ENCODE assay signal across 16 mouse cellular contexts in the genomic region with DNA sequence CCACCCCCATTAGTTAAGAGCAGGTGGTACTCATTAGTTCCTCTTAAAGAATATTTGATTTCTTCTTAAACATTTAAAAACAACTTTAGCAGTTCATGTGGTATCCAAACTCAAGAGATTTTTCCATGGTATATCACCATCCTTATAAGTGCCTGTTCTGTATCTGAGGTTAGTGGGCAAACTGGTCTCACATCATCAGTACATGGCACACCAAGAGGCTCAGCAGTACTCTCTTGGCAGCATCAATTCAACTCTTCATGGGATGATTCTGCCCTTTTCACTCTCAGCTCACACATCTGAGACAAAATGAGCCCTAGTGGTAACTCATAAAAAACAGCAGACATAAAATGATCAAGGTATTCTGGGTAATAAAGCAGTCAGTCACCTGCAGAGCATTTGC.
DNase-seq lines count a peak whose midpoint lies in the region; ATAC-seq lines count a peak whose summit lies in the region.
"Had no signal": no experiment of that assay in that cellular context is flagged by ENCODE, and none has a peak within 500 bp of the region (broad histone marks: within the 10 kb centered on the region; RNA-seq: fewer than 3 reads in every experiment).

No protein-coding gene starts in this region.

- H3K4me3 ChIP-seq in hindbrain, embryonic 10.5 days: no peak overlapping the region
- H3K4me3 ChIP-seq in hindbrain, embryonic 14.5 days (replicated peaks; ENCODE audit: low read length): no peak overlapping the region
- no peak overlapping the region for H3K4me3 ChIP-seq in lung, embryonic 16.5 days (ENCODE audit: low read length)
- no peak overlapping the region for H3K4me3 ChIP-seq in intestine, embryonic 15.5 days (replicated peaks)
- H3K4me3 ChIP-seq in stomach, embryonic 15.5 days (replicated peaks): no peak overlapping the region
- H3K4me3 ChIP-seq: embryonic facial prominence, embryonic 13.5 days; midbrain, embryonic 12.5 days had no signal

- no peak for DNase-seq in hindbrain, embryonic 10.5 days (ENCODE audit: low spot score)
- DNase-seq in hindbrain, embryonic 14.5 days (ENCODE audit: low spot score): no peak
- DNase-seq in lung, postnatal 14 days: no peak
- no peak for DNase-seq in left cerebral cortex, postnatal 4 days
- DNase-seq in thymus, postnatal 0 days (ENCODE audit: low spot score): no peak
- DNase-seq: adrenal gland, postnatal 10 days; liver, postnatal 0 days; thymus, postnatal 36 days had no signal

- no peaks in the 10 kb centered on the region for H3K9me3 ChIP-seq in hindbrain, embryonic 10.5 days
- no peaks in the 10 kb centered on the region for H3K9me3 ChIP-seq in hindbrain, embryonic 14.5 days (ENCODE audit: control insufficient read depth, low read length)
- no peaks in the 10 kb centered on the region for H3K9me3 ChIP-seq in lung, embryonic 16.5 days (ENCODE audit: control insufficient read depth, low read length)
- no peaks in the 10 kb centered on the region for H3K9me3 ChIP-seq in intestine, embryonic 15.5 days
- no peaks in the 10 kb centered on the region for H3K9me3 ChIP-seq in stomach, embryonic 15.5 days
- H3K9me3 ChIP-seq: embryonic facial prominence, embryonic 13.5 days; midbrain, embryonic 12.5 days had no signal

- H3K36me3 ChIP-seq in hindbrain, embryonic 10.5 days: no peaks in the 10 kb centered on the region
- no peaks in the 10 kb centered on the region for H3K36me3 ChIP-seq in hindbrain, embryonic 14.5 days (replicated peaks; ENCODE audit: control insufficient read depth, insufficient read depth)
- H3K36me3 ChIP-seq in lung, embryonic 16.5 days (ENCODE audit: control insufficient read depth, insufficient read depth, low read length): no peaks in the 10 kb centered on the region
- no peaks in the 10 kb centered on the region for H3K36me3 ChIP-seq in intestine, embryonic 15.5 days
- H3K36me3 ChIP-seq in stomach, embryonic 15.5 days: no peaks in the 10 kb centered on the region
- H3K36me3 ChIP-seq: embryonic facial prominence, embryonic 13.5 days; G1E; midbrain, embryonic 12.5 days had no signal

- intact Hi-C loops in left cerebral cortex, postnatal 4 days (cut with DNase I): no loop called here

- ATAC-seq in hindbrain, embryonic 14.5 days (ENCODE audit: low FRiP score): no peak
- 0 out of 2 replicates have a peak, but pooled peaks have one; percentile 17 for ATAC-seq in lung, embryonic 16.5 days (ENCODE audit: low read depth)
- no peak for ATAC-seq in intestine, embryonic 15.5 days
- no peak; the same call in 1 of the 2 replicates for ATAC-seq in stomach, embryonic 15.5 days (ENCODE audit: insufficient read depth, low FRiP score, low read depth)
- ATAC-seq: activated CD4-positive, CD25-positive, alpha-beta regulatory T cell, adult 4 months; liver, postnatal 0 days had no signal

- peaks cover 10% of the 10 kb centered on the region for H3K4me1 ChIP-seq in hindbrain, embryonic 10.5 days (replicated peaks)
- H3K4me1 ChIP-seq in hindbrain, embryonic 14.5 days (replicated peaks; ENCODE audit: control insufficient read depth, insufficient read depth, low read length): no peaks in the 10 kb centered on the region
- H3K4me1 ChIP-seq in lung, embryonic 16.5 days (replicated peaks; ENCODE audit: control insufficient read depth, insufficient read depth, low read length): peaks cover 4% of the 10 kb centered on the region; the same call in 1 of the 2 replicates
- no peaks in the 10 kb centered on the region for H3K4me1 ChIP-seq in intestine, embryonic 15.5 days (replicated peaks)
- no peaks in the 10 kb centered on the region for H3K4me1 ChIP-seq in stomach, embryonic 15.5 days

- H3K4me2 ChIP-seq in hindbrain, embryonic 14.5 days (replicated peaks): no peak overlapping the region
- H3K4me2 ChIP-seq in lung, embryonic 16.5 days (ENCODE audit: low read depth, low read length): no peak overlapping the region
- no peak overlapping the region for H3K4me2 ChIP-seq in intestine, embryonic 15.5 days (replicated peaks)
- H3K4me2 ChIP-seq in stomach, embryonic 15.5 days: no peak overlapping the region
- H3K4me2 ChIP-seq: embryonic facial prominence, embryonic 13.5 days; midbrain, embryonic 12.5 days had no signal

- no peak overlapping the region for H3K9ac ChIP-seq in hindbrain, embryonic 14.5 days
- no peak overlapping the region for H3K9ac ChIP-seq in lung, embryonic 16.5 days (ENCODE audit: low read length)
- H3K9ac ChIP-seq in intestine, embryonic 15.5 days: no peak overlapping the region
- no peak overlapping the region for H3K9ac ChIP-seq in stomach, embryonic 15.5 days
- H3K9ac ChIP-seq: embryonic facial prominence, embryonic 13.5 days; forebrain, postnatal 0 days; liver, postnatal 0 days; midbrain, embryonic 12.5 days had no signal

- no peaks in the 10 kb centered on the region for H3K27me3 ChIP-seq in hindbrain, embryonic 10.5 days (ENCODE audit: insufficient read depth, poor library complexity, severe bottlenecking)
- no peaks in the 10 kb centered on the region for H3K27me3 ChIP-seq in hindbrain, embryonic 14.5 days (ENCODE audit: control insufficient read depth, insufficient read depth, low read length)
- H3K27me3 ChIP-seq in lung, embryonic 16.5 days (ENCODE audit: control insufficient read depth, insufficient read depth, low read depth, low read length): no peaks in the 10 kb centered on the region
- H3K27me3 ChIP-seq in intestine, embryonic 15.5 days (replicated peaks): no peaks in the 10 kb centered on the region
- H3K27me3 ChIP-seq in stomach, embryonic 15.5 days (replicated peaks): no peaks in the 10 kb centered on the region
- H3K27me3 ChIP-seq: embryonic facial prominence, embryonic 13.5 days; midbrain, embryonic 12.5 days had no signal

- H3K27ac ChIP-seq in hindbrain, embryonic 10.5 days: peak overlapping the region; percentile 19
- H3K27ac ChIP-seq in hindbrain, embryonic 14.5 days: no peak overlapping the region
- H3K27ac ChIP-seq in lung, embryonic 16.5 days (ENCODE audit: low read length): no peak overlapping the region
- H3K27ac ChIP-seq in intestine, embryonic 15.5 days: peak overlapping the region; percentile 57; the same call in 1 of the 2 replicates
- 0 out of 2 replicates have a peak overlapping the region, but pooled peaks have one; percentile 11 for H3K27ac ChIP-seq in stomach, embryonic 15.5 days
- H3K27ac ChIP-seq: embryonic facial prominence, embryonic 13.5 days; midbrain, embryonic 12.5 days had no signal

Comparison
In these comparisons a context has a peak if more than half of its experiments do, and no peak if none do; other contexts are left out.
1. H3K27ac ChIP-seq: peak in hindbrain, embryonic 10.5 days (single experiment), intestine, embryonic 15.5 days (single experiment) and stomach, embryonic 15.5 days (single experiment); none in hindbrain, embryonic 14.5 days (single experiment) and lung, embryonic 16.5 days (single experiment).